Mouse (Mus musculus) heart, adult 2 months (tissue): ENCODE results near the gene A130010J15Rik. TPM values are rescaled to one million over a fixed set of nuclear protein-coding genes. Genes with fewer than 3 reads are reported as not detected.

Experiments
- DNase-seq, 2 experiments: peaks; one replicate each; pipeline ENCODE4 v3.0.0; 2021
- H3K27ac ChIP-seq: fragments of 200-600 bp; 2 replicates; pipeline ENCODE4 v1.8.1; 2022
- H3K27me3 ChIP-seq: fragments of 200-500 bp; 2 replicates; pipeline ENCODE4 v1.6.1; 2012; ENCODE audit warnings: mild to moderate bottlenecking, low read length, inconsistent platforms, mixed read lengths; ENCODE audit not compliant: control insufficient read depth, insufficient read depth
- H3K36me3 ChIP-seq: fragments of 200-500 bp; 2 replicates; pipeline ENCODE4 v1.6.1; 2012; ENCODE audit warnings: low read length, inconsistent platforms; ENCODE audit not compliant: control insufficient read depth, insufficient read depth
- H3K4me1 ChIP-seq: fragments of 200-500 bp; 2 replicates; pipeline ENCODE4 v1.6.1; 2011; ENCODE audit warnings: low read length; ENCODE audit not compliant: control insufficient read depth, insufficient read depth
- H3K4me3 ChIP-seq: fragments of 200-600 bp; 2 replicates; pipeline ENCODE4 v1.8.1; 2022
- H3K79me2 ChIP-seq: fragments of 200-500 bp; replicated peaks from 2 replicates; pipeline ENCODE4 v1.6.1; 2012; ENCODE audit warnings: mild to moderate bottlenecking, inconsistent platforms, low read length, moderate library complexity, mixed read lengths; ENCODE audit not compliant: control insufficient read depth, insufficient read depth
- H3K9ac ChIP-seq: fragments of 200-500 bp; 2 replicates; pipeline ENCODE4 v1.6.1; 2012; ENCODE audit warnings: low read depth, mild to moderate bottlenecking, control low read depth, inconsistent platforms, low read length, mixed read lengths
- CTCF ChIP-seq: fragments of 200-600 bp; IDR thresholded peaks from 2 replicates; pipeline ENCODE4 v1.8.1; 2022; ENCODE audit warnings: antibody characterized with exemption, mild to moderate bottlenecking, moderate library complexity
- EP300 ChIP-seq: fragments of 200-500 bp; IDR thresholded peaks from 2 replicates; pipeline ENCODE4 v1.6.1; 2011; ENCODE audit warnings: low read depth, low read length, control low read depth; ENCODE audit not compliant: insufficient read depth
- POLR2A ChIP-seq: fragments of 200-500 bp; IDR thresholded peaks from 2 replicates; pipeline ENCODE4 v1.6.1; 2011; ENCODE audit warnings: mild to moderate bottlenecking, low read depth, low read length, control low read depth; ENCODE audit not compliant: insufficient read depth
- WGBS: fragments of 180-500 bp; shearing (Covaris S2); methylation state at CpG from one replicate; pipeline ENCODE4 v1.1.7; 2018; 5-methylcytosine and 5-hydroxymethylcytosine counted together
- intact Hi-C: fragments of 180-260 bp; cut with DNase I; formaldehyde crosslinking; loops from one replicate; pipeline ENCODE4 v1.15.1; 2025
- polyA plus RNA-seq: library from polyadenylated mRNA; depleted of rRNA; stranded (reverse); fragments of >200 nt; gene quantifications from 2 replicates; pipeline ENCODE4 v1.2.3, GENCODE M21; 2012
- total RNA-seq, 2 experiments: library from RNA; stranded (reverse); gene quantifications; 2 replicates each; pipeline ENCODE4 v1.2.3; 2021

Gene A130010J15Rik
- total and polyA plus RNA-seq, 3 experiments: 2.7 to 3.5 (median 3.3) TPM

GRCm38 (mm10) chr1:193198312-193198711, 30.5 kb downstream of the A130010J15Rik start:
- Histone ChIP-seq H3K4me3 (no peak overlapping the region), H3K27me3 (no peaks in the 10 kb centered on the region), H3K79me2 (no peaks in the 10 kb centered on the region), H3K4me1 (no peaks in the 10 kb centered on the region), H3K27ac (no peak overlapping the region), H3K9ac (no peak overlapping the region), H3K36me3 (no peaks in the 10 kb centered on the region)
- intact Hi-C loops: no loop called here
- DNase-seq: no peak
- 83% methylated on average over 2 of the region's 2 CpGs for WGBS
- TF ChIP-seq POLR2A: no peak
- peak; percentile 57 for TF ChIP-seq CTCF
- TF ChIP-seq EP300: no peak

GRCm38 (mm10) chr1:193200640-193201382, 33.0 kb downstream of the A130010J15Rik start:
- TF ChIP-seq EP300: no peak
- TF ChIP-seq POLR2A: no peak
- TF ChIP-seq CTCF: no peak
- Histone ChIP-seq H3K4me3 (no peak overlapping the region), H3K36me3 (no peaks in the 10 kb centered on the region), H3K27me3 (no peaks in the 10 kb centered on the region), H3K9ac (no peak overlapping the region), H3K4me1 (no peaks in the 10 kb centered on the region), H3K27ac (no peak overlapping the region), H3K79me2 (no peaks in the 10 kb centered on the region)
- 77% methylated on average over 8 of the region's 8 CpGs for WGBS
- intact Hi-C loops: loop anchor here (10.0 kb wide), 1 partner anchor 196 kb away; no protein-coding TSS in a partner anchor
- DNase-seq: no peak

GRCm38 (mm10) chr1:193201383-193201778, 33.5 kb downstream of the A130010J15Rik start, which contains the start of gene Traf3ip3:
TSS of gene Traf3ip3 (minus strand) at chr1:193201703.
- intact Hi-C loops: loop anchor here (10.0 kb wide), 1 partner anchor 197 kb away; no protein-coding TSS in a partner anchor
- Histone ChIP-seq H3K27me3 (no peaks in the 10 kb centered on the region), H3K9ac (no peak within 1 kb of the TSS), H3K36me3 (no peaks in the 10 kb centered on the region), H3K4me1 (no peaks in the 10 kb centered on the region), H3K27ac (no peak within 1 kb of the TSS), H3K4me3 (no peak within 1 kb of the TSS), H3K79me2 (no peaks in the 10 kb centered on the region)
- 50% methylated on average over 5 of the region's 5 CpGs for WGBS
- DNase-seq: peak in 1 of 2 experiments; percentile 69
- TF ChIP-seq EP300: no peak
- no peak for TF ChIP-seq POLR2A
- no peak for TF ChIP-seq CTCF

- Histone ChIP-seq H3K27ac (no peak overlapping the region), H3K27me3 (no peaks in the 10 kb centered on the region), H3K36me3 (no peaks in the 10 kb centered on the region), H3K4me1 (no peaks in the 10 kb centered on the region), H3K4me3 (no peak overlapping the region), H3K79me2 (no peaks in the 10 kb centered on the region), H3K9ac (no peak overlapping the region)
- TF ChIP-seq EP300 (no peak), CTCF (no peak), POLR2A (no peak)
- WGBS: 85% methylated on average over 2 of the region's 2 CpGs
- intact Hi-C loops: loop anchor here (10.0 kb wide), 1 partner anchor 199 kb away; no protein-coding TSS in a partner anchor
- no peak for DNase-seq
These were observed 36.0 kb downstream of the A130010J15Rik start for GRCm38 (mm10) chr1:193203821-193204220.

- DNase-seq: no peak
- Histone ChIP-seq H3K4me3 (no peak overlapping the region), H3K36me3 (no peaks in the 10 kb centered on the region), H3K79me2 (no peaks in the 10 kb centered on the region), H3K9ac (no peak overlapping the region), H3K27me3 (no peaks in the 10 kb centered on the region), H3K27ac (no peak overlapping the region), H3K4me1 (no peaks in the 10 kb centered on the region)
- intact Hi-C loops: loop anchor here (5.0 to 10.0 kb wide), 2 partner anchors 167 to 201 kb away; partner anchors contain the start of gene Camk1g
- TF ChIP-seq POLR2A (no peak), EP300 (no peak), CTCF (no peak)
- 90% methylated on average over 2 of the region's 2 CpGs for WGBS
These were observed 37.6 kb downstream of the A130010J15Rik start for GRCm38 (mm10) chr1:193205431-193205830.

GRCm38 (mm10) chr1:193207503-193207902, 39.7 kb downstream of the A130010J15Rik start, which contains the start of gene Lamb3:
TSS of gene Lamb3 (plus strand) at chr1:193207699.
- intact Hi-C loops: loop anchor here (5.0 to 10.0 kb wide), 2 partner anchors 165 to 203 kb away; partner anchors contain the start of gene Camk1g
- H3K27me3 ChIP-seq: no peaks in the 10 kb centered on the region
- no peak within 1 kb of the TSS for H3K27ac ChIP-seq
- WGBS: 75% methylated on average over 3 of the region's 3 CpGs
- TF ChIP-seq POLR2A (no peak), EP300 (no peak), CTCF (no peak)
- H3K9ac ChIP-seq: no peak within 1 kb of the TSS
- no peaks in the 10 kb centered on the region for H3K36me3 ChIP-seq
- no peak within 1 kb of the TSS for H3K4me3 ChIP-seq
- DNase-seq: no peak
- H3K79me2 ChIP-seq: no peaks in the 10 kb centered on the region
- H3K4me1 ChIP-seq: no peaks in the 10 kb centered on the region; the same call in 1 of the 2 replicates
